Comparison of ENCODE assay signal across 17 mouse cellular contexts in genomic region chr19:3482831-3483230, GRCm38 (mm10).
DNase-seq lines count a peak whose midpoint lies in the region; ATAC-seq lines count a peak whose summit lies in the region.
"Had no signal": no experiment of that assay in that cellular context is flagged by ENCODE, and none has a peak within 500 bp of the region (broad histone marks: within the 10 kb centered on the region; RNA-seq: fewer than 3 reads in every experiment).

No protein-coding gene starts in this region.

- DNase-seq in frontal cortex, postnatal 10 days (ENCODE audit: low spot score in 2 of 2) = no peak
- peak; percentile 46 to 59 for DNase-seq in right cerebral cortex, adult 2 months (ENCODE audit: low spot score in 2 of 2)
- no peak for DNase-seq in right cerebral cortex, postnatal 4 days
- DNase-seq in left cerebral cortex, postnatal 25 days (ENCODE audit: low spot score in 2 of 2) = peak; percentile 36 to 83
- DNase-seq in telencephalon, adult 2 months (ENCODE audit: low read depth, low spot score) = peak; percentile 57
- no peak for DNase-seq in adrenal gland, postnatal 36 days
- DNase-seq in adrenal gland, adult 18-20 months (ENCODE audit: low spot score in 2 of 2) = no peak
- DNase-seq: cerebellum, adult 8-10 months; cerebellum, postnatal 36 days; embryo, embryonic 11 days; kidney, adult 18-20 months; lung, adult 18-20 months; lung, postnatal 14 days had no signal

- ATAC-seq in frontal cortex, adult (ENCODE audit: low TSS enrichment) = peak; percentile 91
- ATAC-seq: CD4-positive, CD25-positive, alpha-beta regulatory T cell, adult 4 months; forebrain, embryonic 14.5 days; inflammation-experienced regulatory T-cells, adult 6 months had no signal

- intact Hi-C loops in left cerebral cortex, postnatal 25 days (cut with DNase I) = loop anchor here (5.0 kb wide), 1 partner anchor 94 kb away; the partner anchor contains the start of gene Ppp6r3

Comparison
In these comparisons a context has a peak if more than half of its experiments do, and no peak if none do; other contexts are left out.
1. DNase-seq: peak in right cerebral cortex, adult 2 months (2 of 2), left cerebral cortex, postnatal 25 days (2 of 2) and telencephalon, adult 2 months (single experiment); none in frontal cortex, postnatal 10 days (0 of 2), right cerebral cortex, postnatal 4 days (single experiment), adrenal gland, postnatal 36 days (0 of 2) and adrenal gland, adult 18-20 months (0 of 2).